Mouse (Mus musculus): ENCODE data around the gene Arpc5.
"Not testable (repeated sequence)": the region's sequence is repeated elsewhere in the genome, so short reads cannot be mapped to it uniquely, and the experiment has no call there.

Gene Arpc5

GRCm38 (mm10) chr1:152779071-152779737 lies 12.9 kb downstream of the Arpc5 start:
- DNase-seq (ENCODE audit: low spot score), result peak; percentile 81

GRCm38 (mm10) chr1:152784620-152785019 lies 18.3 kb downstream of the Arpc5 start:
- no peak for DNase-seq (ENCODE audit: low spot score)

GRCm38 (mm10) chr1:152785446-152785845 lies 19.1 kb downstream of the Arpc5 start:
- DNase-seq (ENCODE audit: low spot score), result not testable (repeated sequence)

GRCm38 (mm10) chr1:152786953-152787352 lies 20.6 kb downstream of the Arpc5 start:
- no peak for DNase-seq (ENCODE audit: low spot score)

GRCm38 (mm10) chr1:152788121-152788660 lies 21.8 kb downstream of the Arpc5 start:
- DNase-seq (ENCODE audit: low spot score), result no peak

GRCm38 (mm10) chr1:152790254-152790653 lies 23.9 kb downstream of the Arpc5 start:
- peak; percentile 63 for DNase-seq (ENCODE audit: low spot score)

- DNase-seq (ENCODE audit: low spot score), result no peak
These were observed 24.5 kb downstream of the Arpc5 start for GRCm38 (mm10) chr1:152790821-152791220.

GRCm38 (mm10) chr1:152791269-152791668 lies 24.9 kb downstream of the Arpc5 start:
- DNase-seq (ENCODE audit: low spot score), result no peak

GRCm38 (mm10) chr1:152792736-152793494 lies 26.6 kb downstream of the Arpc5 start:
- peak; percentile 66 for DNase-seq (ENCODE audit: low spot score)

GRCm38 (mm10) chr1:152793495-152794130 lies 27.3 kb downstream of the Arpc5 start:
- DNase-seq (ENCODE audit: low spot score), result peak; percentile 82

- no peak for DNase-seq (ENCODE audit: low spot score)
These were observed 29.4 kb downstream of the Arpc5 start for GRCm38 (mm10) chr1:152795688-152796255.

- no peak for DNase-seq (ENCODE audit: low spot score)
These were observed 30.4 kb downstream of the Arpc5 start for GRCm38 (mm10) chr1:152796683-152797263.

- DNase-seq (ENCODE audit: low spot score), result no peak
These were observed 31.8 kb downstream of the Arpc5 start for GRCm38 (mm10) chr1:152798125-152798524.

- DNase-seq (ENCODE audit: low spot score), result peak; percentile 80
These were observed 33.6 kb downstream of the Arpc5 start, which contains the start of gene Ncf2 for GRCm38 (mm10) chr1:152799897-152800296. Ncf2 (plus strand) TSS chr1:152800194.

- no peak for DNase-seq (ENCODE audit: low spot score)
These were observed 34.4 kb downstream of the Arpc5 start for GRCm38 (mm10) chr1:152800633-152801176.

- no peak for DNase-seq (ENCODE audit: low spot score)
These were observed 38.6 kb downstream of the Arpc5 start for GRCm38 (mm10) chr1:152804907-152805306.

GRCm38 (mm10) chr1:152807619-152808391 lies 41.5 kb downstream of the Arpc5 start:
- DNase-seq (ENCODE audit: low spot score), result no peak

GRCm38 (mm10) chr1:152808392-152808680 lies 42.0 kb downstream of the Arpc5 start:
- no peak for DNase-seq (ENCODE audit: low spot score)

GRCm38 (mm10) chr1:152809541-152810252 lies 43.4 kb downstream of the Arpc5 start:
- DNase-seq (ENCODE audit: low spot score), result peak; percentile 60

All from retina, embryonic 14.5 days (tissue).